Mouse (Mus musculus): ENCODE results near the gene Wwox.

DNA sequence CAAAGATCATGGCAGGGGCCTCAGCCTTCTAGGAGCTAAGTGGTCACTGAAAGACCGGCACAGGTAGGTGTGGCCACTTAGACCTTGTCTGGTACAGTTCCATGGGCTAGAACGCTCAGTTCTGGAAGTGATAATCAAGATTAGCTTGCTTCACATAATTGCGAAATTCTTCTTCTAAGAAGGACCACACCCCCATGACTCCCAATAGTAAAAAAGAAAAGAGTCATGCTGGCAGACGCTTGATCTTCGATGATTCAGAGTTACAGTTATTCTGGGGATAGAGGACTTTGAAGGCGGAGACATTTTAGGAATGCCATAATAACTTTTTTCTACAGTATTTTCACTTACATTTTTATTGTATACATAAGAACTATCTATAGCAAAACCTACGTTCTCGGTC lies 716.7 kb downstream of the Wwox start:
- no peak for TF ChIP-seq CHD2 (IDR thresholded peaks at IDR 0.05; ENCODE audit: low read depth, low read length)
- TF ChIP-seq ZNF384 (IDR thresholded peaks at IDR 0.05; ENCODE audit: low read depth, low read length): no peak
- no peak for TF ChIP-seq HCFC1 (IDR thresholded peaks at IDR 0.05; ENCODE audit: borderline replicate concordance, insufficient read depth, low read length)

Measured in ES-E14 (cell line).